Mouse (Mus musculus): ENCODE measurements around the gene Nipsnap2. TPM values are rescaled to one million over a fixed set of nuclear protein-coding genes. Genes with fewer than 3 reads are reported as not detected.
"Not testable (repeated sequence)": the region's sequence is repeated elsewhere in the genome, so short reads cannot be mapped to it uniquely, and the experiment has no call there.

Nipsnap2 gene
- polyA plus RNA-seq, 1 experiment from 2014 or later, result 95.3 TPM

DNA sequence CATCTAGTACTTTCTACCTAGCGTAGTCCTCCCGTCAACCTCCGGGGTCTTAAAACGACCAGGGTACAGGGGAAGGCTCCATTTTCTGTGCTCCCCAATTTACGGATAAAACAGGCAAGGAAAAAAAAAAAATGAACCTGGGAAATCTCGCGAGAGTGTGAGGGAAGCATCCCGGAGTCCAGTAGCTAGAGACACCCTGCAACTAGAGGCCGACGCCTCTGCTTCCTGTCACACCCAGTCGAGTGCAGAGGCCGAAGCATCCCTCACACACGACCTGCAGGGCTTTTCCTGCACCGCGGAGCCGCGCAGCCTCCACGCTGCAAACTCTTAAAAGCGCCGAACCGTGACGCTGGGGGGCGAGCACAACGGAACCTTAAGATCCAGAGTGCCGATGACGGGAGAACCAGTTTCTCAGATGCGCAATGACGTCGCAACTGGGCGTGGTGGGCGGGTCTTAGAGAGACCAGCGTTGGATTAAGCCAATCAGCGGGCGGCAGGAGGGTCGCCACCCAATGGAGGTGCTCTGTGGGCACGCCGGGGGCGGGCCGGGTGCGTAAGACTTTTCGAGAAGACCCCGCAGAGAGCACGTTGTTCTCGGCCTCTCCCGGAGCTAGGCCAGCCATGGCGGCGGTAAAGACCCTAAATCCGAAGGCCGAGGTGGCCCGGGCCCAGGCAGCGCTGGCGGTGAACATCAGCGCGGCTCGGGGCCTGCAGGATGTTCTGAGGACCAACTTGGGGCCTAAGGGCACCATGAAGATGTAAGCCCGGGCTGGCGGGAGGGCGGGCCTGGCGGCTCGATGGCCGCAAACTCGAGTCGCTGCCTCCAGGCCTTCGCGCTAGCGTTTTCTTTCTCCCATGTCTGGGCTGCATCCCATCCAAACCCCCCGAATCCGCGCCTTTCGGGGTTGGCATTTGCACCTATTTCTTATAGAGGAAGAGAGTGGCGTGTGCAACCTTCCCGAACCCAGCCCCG, 62.2 kb downstream of the Nipsnap2 start, which contains the start of gene Psph:
Gene Psph (minus strand): TSS at position 632 of the 973 bp plus-strand sequence.
- peak; percentile 99 for ATAC-seq (ENCODE audit: borderline replicate concordance, extremely low read depth, low FRiP score, low TSS enrichment)
- H3K27me3 ChIP-seq, result no peaks in the 10 kb centered on the region
- no peaks in the 10 kb centered on the region for H3K9me3 ChIP-seq
- under 1% methylated on average over 73 of the region's 73 CpGs for WGBS
- peak within 1 kb of the TSS; percentile 64 for H3K4me2 ChIP-seq
- H3K36me3 ChIP-seq, result peaks cover 34% of the 10 kb centered on the region
- H3K27ac ChIP-seq, result peak within 1 kb of the TSS; percentile 99
- peak within 1 kb of the TSS; percentile 90 for H3K4me3 ChIP-seq
- peaks cover 15% of the 10 kb centered on the region; the same call in 1 of the 2 replicates for H3K4me1 ChIP-seq
- H3K9ac ChIP-seq, result peak within 1 kb of the TSS; percentile 94

- Histone ChIP-seq H3K9me3 (no peaks in the 10 kb centered on the region), H3K4me1 (peaks cover 15% of the 10 kb centered on the region; the same call in 1 of the 2 replicates), H3K9ac (peak overlapping the region; percentile 94), H3K27me3 (no peaks in the 10 kb centered on the region), H3K4me2 (peak overlapping the region; percentile 64), H3K4me3 (peak overlapping the region; percentile 90), H3K27ac (peak overlapping the region; percentile 99; the same call in 1 of the 2 replicates), H3K36me3 (peaks cover 43% of the 10 kb centered on the region)
- no peak for ATAC-seq (ENCODE audit: borderline replicate concordance, extremely low read depth, low FRiP score, low TSS enrichment)
- WGBS, result 6% methylated on average over 11 of the region's 11 CpGs
These were observed 63.1 kb downstream of the Nipsnap2 start for GRCm38 (mm10) chr5:129787818-129788593.

- peaks cover 58% of the 10 kb centered on the region for H3K36me3 ChIP-seq
- ATAC-seq (ENCODE audit: borderline replicate concordance, extremely low read depth, low FRiP score, low TSS enrichment), result not testable (repeated sequence)
- WGBS, result 92% methylated on average over 7 of the region's 8 CpGs
These were observed 65.7 kb downstream of the Nipsnap2 start for GRCm38 (mm10) chr5:129790591-129790990.

More at GRCm38 (mm10) chr5:129790591-129790990, 65.7 kb downstream of the Nipsnap2 start:
- H3K9me3 ChIP-seq, H3K27me3 ChIP-seq, H3K4me2 ChIP-seq, H3K27ac ChIP-seq, H3K4me3 ChIP-seq, H3K9ac ChIP-seq: not testable (repeated sequence)
- H3K4me1 ChIP-seq, result peaks cover 15% of the 10 kb centered on the region; the same call in 1 of the 2 replicates

Other genes starting within 250 kb of the Nipsnap2 start
- gene Sfswap, start 223.8 kb upstream of the Nipsnap2 start, polyA plus RNA-seq (2015; fragmentation: Nextera tagmentation; extraction: Ambion mirVana), result 38.4 and 42.8 TPM in 2 replicates
- gene Mmp17, start 140.9 kb upstream of the Nipsnap2 start, polyA plus RNA-seq (2015; fragmentation: Nextera tagmentation; extraction: Ambion mirVana), result 2.0 TPM in 2 replicates
- 4.1 and 4.7 TPM in 2 replicates for gene Zfp11, start 55.0 kb upstream of the Nipsnap2 start, polyA plus RNA-seq (2015; fragmentation: Nextera tagmentation; extraction: Ambion mirVana)
- gene Sept14, start 16.6 kb upstream of the Nipsnap2 start, polyA plus RNA-seq (2015; fragmentation: Nextera tagmentation; extraction: Ambion mirVana), result not detected in 2 replicates
- gene Mrps17, start 9.6 kb upstream of the Nipsnap2 start, polyA plus RNA-seq (2015; fragmentation: Nextera tagmentation; extraction: Ambion mirVana), result 183 and 186 TPM in 2 replicates
- gene Psph, start 62.4 kb downstream of the Nipsnap2 start, polyA plus RNA-seq (2015; fragmentation: Nextera tagmentation; extraction: Ambion mirVana), result 30.4 and 31.9 TPM in 2 replicates
- gene Sumf2, start 121.9 kb downstream of the Nipsnap2 start, polyA plus RNA-seq (2015; fragmentation: Nextera tagmentation; extraction: Ambion mirVana), result 42.9 and 48.3 TPM in 2 replicates
- gene Chchd2, start 162.4 kb downstream of the Nipsnap2 start, polyA plus RNA-seq (2015; fragmentation: Nextera tagmentation; extraction: Ambion mirVana), result 847 and 887 TPM in 2 replicates
- gene Zbed5, start 170.7 kb downstream of the Nipsnap2 start, polyA plus RNA-seq (2015; fragmentation: Nextera tagmentation; extraction: Ambion mirVana), result 4.6 and 5.1 TPM in 2 replicates
- 0.21 and 0.24 TPM in 2 replicates for gene Phkg1, start 173.5 kb downstream of the Nipsnap2 start, polyA plus RNA-seq (2015; fragmentation: Nextera tagmentation; extraction: Ambion mirVana)
- 2.3 and 2.7 TPM in 2 replicates for gene Nupr1l, start 183.5 kb downstream of the Nipsnap2 start, polyA plus RNA-seq (2015; fragmentation: Nextera tagmentation; extraction: Ambion mirVana)
- gene Vkorc1l1, start 216.9 kb downstream of the Nipsnap2 start, polyA plus RNA-seq (2015; fragmentation: Nextera tagmentation; extraction: Ambion mirVana), result 24.8 and 27.2 TPM in 2 replicates

Measured in lung, embryonic 15.5 days (tissue).